Mouse (Mus musculus) erythroblast, embryonic 14.5 days (primary cell): ENCODE measurements around the gene Gm49380. TPM values are rescaled to one million over a fixed set of nuclear protein-coding genes. Genes with fewer than 3 reads are reported as not detected.

Experiments used
- H3K27me3 ChIP-seq: 2 replicates; pipeline ENCODE4 v1.6.1; 2012; ENCODE audit warnings: inconsistent platforms; ENCODE audit not compliant: control insufficient read depth
- H3K36me3 ChIP-seq: 2 replicates; pipeline ENCODE4 v1.6.1; 2012; ENCODE audit warnings: mild to moderate bottlenecking, inconsistent platforms; ENCODE audit not compliant: control insufficient read depth
- H3K4me1 ChIP-seq: 2 replicates; pipeline ENCODE4 v1.6.1; 2012; ENCODE audit warnings: inconsistent platforms; ENCODE audit not compliant: control insufficient read depth
- H3K4me3 ChIP-seq: replicated peaks from 2 replicates; pipeline ENCODE3; 2012; ENCODE audit warnings: moderate library complexity, mild to moderate bottlenecking, inconsistent platforms
- H3K9me3 ChIP-seq: 2 replicates; pipeline ENCODE4 v1.6.1; 2012; ENCODE audit warnings: low read length, inconsistent platforms, mixed read lengths; ENCODE audit not compliant: control insufficient read depth
- GATA1 ChIP-seq: IDR thresholded peaks from 2 replicates; pipeline ENCODE4 v1.6.1; 2012; ENCODE audit warnings: low read length, inconsistent platforms, mixed read lengths
- TAL1 ChIP-seq: IDR thresholded peaks from 3 replicates; pipeline ENCODE4 v1.6.1; 2012; ENCODE audit warnings: low read length, inconsistent platforms, mixed read lengths
- polyA plus RNA-seq: library from polyadenylated mRNA; stranded (reverse); fragments of >175 nt; gene quantifications from 2 replicates; pipeline ENCODE4 v1.2.3, GENCODE M21; 2012

The Gm49380 gene
- polyA plus RNA-seq, 1 experiment = not detected

DNA sequence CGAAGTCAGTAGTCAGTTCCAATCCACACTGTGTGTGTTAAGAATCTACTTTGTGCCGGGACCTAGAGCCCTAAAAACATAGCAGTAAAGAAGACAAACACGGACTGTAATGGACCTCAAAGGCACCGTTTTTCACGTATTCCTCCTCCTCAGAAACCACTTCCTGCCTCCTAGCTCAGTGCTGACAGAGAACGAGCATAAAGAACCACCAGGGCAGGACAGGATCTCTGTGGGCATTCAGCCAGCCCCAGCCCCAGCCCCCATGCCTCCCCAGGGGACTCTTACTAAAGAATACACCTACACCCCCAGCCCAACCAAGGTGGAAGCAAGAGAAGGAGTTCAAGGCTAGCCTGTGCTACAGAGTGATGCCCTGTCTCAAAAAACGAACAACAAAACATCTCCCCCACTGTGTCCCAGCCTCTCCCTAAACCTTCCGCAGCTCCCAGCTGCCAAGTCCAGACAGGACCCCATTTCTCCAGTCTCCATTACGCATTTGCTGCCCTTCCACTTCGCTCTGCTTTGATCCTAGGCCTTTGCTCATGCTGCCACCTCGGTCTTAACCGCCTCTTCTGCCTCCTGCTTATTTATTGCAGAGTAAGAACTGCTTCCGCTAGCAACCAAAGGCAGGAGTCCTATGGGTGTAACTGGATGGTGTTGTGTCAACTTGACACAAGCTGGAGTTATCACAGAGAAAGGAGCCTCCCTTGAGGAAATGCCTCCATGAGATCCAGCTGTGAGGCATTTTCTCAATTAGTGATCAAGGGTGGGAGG lies 79.2 kb downstream of the Gm49380 start:
- no peaks in the 10 kb centered on the region for H3K27me3 ChIP-seq
- no peaks in the 10 kb centered on the region for H3K4me1 ChIP-seq
- H3K36me3 ChIP-seq = no peaks in the 10 kb centered on the region
- no peak overlapping the region for H3K4me3 ChIP-seq
- H3K9me3 ChIP-seq = peaks cover 2% of the 10 kb centered on the region; the same call in 1 of the 2 replicates
- no peak for TF ChIP-seq TAL1
- no peak for TF ChIP-seq GATA1

DNA sequence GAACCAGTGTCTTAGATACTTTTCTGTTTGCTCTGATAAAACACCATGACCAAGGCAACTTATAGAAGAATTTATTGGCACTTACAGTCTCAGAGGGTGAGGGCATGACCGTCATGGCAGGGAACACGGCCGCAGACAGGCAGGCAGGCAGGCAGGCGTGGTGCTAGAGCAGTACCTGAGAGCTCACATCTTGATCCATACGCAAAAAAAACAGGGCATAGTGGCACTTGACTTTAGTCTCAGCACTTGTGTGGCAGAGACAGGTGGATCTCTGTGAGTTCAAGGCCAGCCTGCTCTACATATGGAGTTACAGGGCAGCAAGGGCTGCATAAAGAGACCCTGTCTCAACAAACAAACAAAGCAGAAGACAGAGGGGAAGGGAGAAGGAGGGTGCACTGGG lies 80.0 kb downstream of the Gm49380 start:
- H3K27me3 ChIP-seq = no peaks in the 10 kb centered on the region
- no peaks in the 10 kb centered on the region for H3K36me3 ChIP-seq
- H3K4me3 ChIP-seq = no peak overlapping the region
- TF ChIP-seq GATA1 = no peak
- no peak for TF ChIP-seq TAL1
- peaks cover 2% of the 10 kb centered on the region; the same call in 1 of the 2 replicates for H3K9me3 ChIP-seq
- no peaks in the 10 kb centered on the region for H3K4me1 ChIP-seq

DNA sequence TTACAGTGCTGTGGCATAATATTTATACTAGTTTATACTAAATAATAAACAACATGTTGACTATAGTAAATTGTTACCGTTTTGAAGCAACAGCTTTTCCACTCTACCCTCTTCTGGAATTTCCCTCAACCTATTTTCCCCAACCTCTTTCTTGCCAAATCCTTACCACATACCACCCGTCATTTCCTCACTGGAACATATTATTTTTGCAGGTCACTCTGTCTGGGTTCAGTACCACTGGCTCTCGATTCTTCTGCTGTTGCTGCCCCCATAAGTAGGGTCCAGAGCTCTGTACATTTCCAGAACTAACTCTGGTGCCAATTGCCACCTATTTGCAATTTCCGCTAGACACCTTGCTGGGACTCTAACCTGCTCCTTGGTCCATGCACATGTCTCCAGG lies 81.4 kb downstream of the Gm49380 start:
- no peak overlapping the region for H3K4me3 ChIP-seq
- no peaks in the 10 kb centered on the region for H3K4me1 ChIP-seq
- H3K9me3 ChIP-seq = peaks cover 2% of the 10 kb centered on the region; the same call in 1 of the 2 replicates
- no peaks in the 10 kb centered on the region for H3K27me3 ChIP-seq
- TF ChIP-seq GATA1 (no peak), TAL1 (no peak)
- no peaks in the 10 kb centered on the region for H3K36me3 ChIP-seq

DNA sequence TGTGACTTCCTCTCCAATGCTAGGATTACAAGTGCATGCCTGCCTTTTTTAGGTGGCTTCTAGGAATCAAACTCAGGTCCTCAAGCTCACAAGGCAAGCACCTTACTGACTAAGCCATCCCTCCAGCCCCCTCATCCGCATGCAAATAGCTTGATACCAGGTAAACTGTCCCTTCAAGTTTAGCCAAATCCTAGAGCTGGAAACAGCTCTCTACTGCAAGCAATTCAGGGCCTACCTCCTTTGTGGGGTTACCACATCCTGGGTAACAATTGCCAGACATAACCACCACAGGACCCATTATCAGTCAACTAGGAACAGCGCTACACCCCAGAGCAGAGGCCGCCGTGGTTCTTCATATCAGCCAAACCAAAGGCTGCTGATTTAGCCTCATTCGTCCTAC lies 82.2 kb downstream of the Gm49380 start:
- Histone ChIP-seq H3K27me3 (no peaks in the 10 kb centered on the region), H3K4me1 (no peaks in the 10 kb centered on the region), H3K36me3 (no peaks in the 10 kb centered on the region), H3K9me3 (peaks cover 2% of the 10 kb centered on the region; the same call in 1 of the 2 replicates), H3K4me3 (no peak overlapping the region)
- no peak for TF ChIP-seq GATA1
- no peak for TF ChIP-seq TAL1

DNA sequence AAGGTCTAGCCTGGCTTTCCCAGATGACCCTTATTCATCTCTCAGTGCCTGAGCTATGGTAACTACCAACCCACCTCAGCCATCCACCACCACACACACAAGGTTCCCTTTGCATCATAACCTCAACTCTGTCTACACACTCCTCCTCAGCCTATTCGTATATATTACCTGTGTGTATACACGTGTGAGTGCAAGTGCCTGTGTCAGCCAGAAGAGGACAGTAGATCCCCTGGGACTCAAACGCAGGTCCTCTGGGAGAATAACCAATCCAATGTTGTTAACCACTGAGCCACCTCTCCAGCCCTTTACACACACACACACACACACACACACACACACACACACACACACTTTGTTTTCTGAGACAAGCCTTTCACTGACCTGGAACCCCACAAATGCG lies 82.7 kb downstream of the Gm49380 start:
- H3K4me1 ChIP-seq = no peaks in the 10 kb centered on the region
- H3K9me3 ChIP-seq = peaks cover 2% of the 10 kb centered on the region; the same call in 1 of the 2 replicates
- TF ChIP-seq GATA1 = no peak
- no peak for TF ChIP-seq TAL1
- H3K4me3 ChIP-seq = no peak overlapping the region
- no peaks in the 10 kb centered on the region for H3K36me3 ChIP-seq
- H3K27me3 ChIP-seq = no peaks in the 10 kb centered on the region

DNA sequence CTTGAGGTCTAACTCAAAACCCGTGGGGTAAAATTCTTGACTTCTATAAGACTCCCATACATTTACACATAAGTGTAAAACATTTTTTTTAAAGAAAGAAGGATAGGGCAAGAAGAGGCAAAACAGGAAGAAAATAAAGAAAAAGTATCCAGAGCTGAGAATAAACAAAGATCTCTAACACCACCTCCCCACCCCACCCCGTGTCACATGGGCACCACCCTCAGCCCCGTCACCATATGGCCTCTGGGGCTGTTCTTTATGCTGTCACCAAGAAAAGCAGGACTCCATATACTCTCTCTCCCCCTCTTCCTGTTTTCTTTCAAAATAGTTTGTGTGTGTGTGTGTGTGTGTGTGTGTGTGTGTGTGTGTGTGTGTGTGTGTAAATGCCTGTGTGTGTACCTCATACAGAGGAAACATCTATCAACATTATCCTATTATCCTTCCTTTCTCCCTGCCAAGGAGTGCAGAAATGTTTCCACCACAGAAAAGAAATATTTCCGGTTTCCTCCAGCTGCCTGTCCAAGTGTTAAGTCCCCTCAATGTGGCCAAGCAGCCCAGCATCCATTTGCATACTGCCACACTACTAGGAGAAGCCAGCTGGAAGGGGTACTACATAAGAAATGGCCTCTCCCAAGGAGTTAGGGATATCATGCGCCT lies 83.6 kb downstream of the Gm49380 start:
- Histone ChIP-seq H3K9me3 (peaks cover 2% of the 10 kb centered on the region; the same call in 1 of the 2 replicates), H3K4me1 (no peaks in the 10 kb centered on the region), H3K4me3 (no peak overlapping the region), H3K36me3 (no peaks in the 10 kb centered on the region), H3K27me3 (no peaks in the 10 kb centered on the region)
- TF ChIP-seq TAL1 (no peak), GATA1 (no peak)

DNA sequence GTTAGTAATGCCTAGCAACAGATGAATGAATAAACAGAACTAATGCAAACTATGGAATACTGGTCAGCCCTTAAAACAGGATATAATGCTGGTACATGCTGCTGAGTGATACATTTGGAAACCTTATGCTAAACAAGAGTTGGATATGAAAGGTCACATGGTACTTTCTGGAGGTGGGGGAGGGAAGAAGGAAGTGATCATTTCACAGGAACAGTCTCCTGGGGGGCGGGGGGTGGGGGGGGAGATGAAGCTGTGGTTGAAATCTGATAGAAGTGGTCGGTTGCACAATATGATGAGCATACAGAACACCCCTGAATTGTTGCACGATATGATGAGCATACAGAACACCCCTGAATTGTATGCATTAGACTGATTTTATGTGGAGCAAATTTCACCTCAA lies 89.2 kb downstream of the Gm49380 start:
- TF ChIP-seq TAL1 = no peak
- no peak for TF ChIP-seq GATA1
- no peak overlapping the region for H3K4me3 ChIP-seq

DNA sequence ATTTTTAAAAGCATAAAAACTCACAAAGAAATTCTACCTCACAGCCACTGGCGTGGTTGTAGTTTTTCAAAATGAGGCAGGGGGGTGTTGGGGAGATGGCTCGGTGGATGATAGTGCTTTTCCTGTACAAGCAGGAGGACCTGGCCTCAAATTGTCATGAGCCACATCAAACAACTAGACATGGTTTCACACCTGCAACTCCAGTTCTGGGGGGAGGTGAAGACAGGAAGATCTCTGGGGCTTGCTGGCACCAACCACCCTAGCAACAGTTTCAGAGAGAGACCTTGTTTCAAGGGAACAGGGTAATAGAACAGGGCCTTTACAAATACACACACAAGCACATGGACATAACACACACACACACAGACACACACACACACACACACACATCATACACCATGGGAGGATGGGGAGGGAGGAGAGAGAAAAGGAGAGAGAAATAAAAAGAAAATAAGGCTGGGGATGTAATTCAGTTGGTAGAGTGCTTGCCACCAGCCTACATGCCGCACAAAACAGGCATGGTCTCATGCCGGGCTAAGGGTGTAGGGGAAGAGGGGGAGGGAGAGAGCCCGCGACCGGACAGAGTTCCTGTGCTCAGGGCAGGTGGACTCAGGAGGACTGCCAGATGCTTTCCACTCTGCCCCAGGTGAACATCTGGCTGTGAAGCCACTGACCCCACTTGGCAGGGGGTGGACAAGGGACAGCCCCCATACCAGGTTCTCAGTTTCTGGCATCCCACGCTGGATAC lies 91.0 kb downstream of the Gm49380 start:
- no peaks in the 10 kb centered on the region for H3K36me3 ChIP-seq
- TF ChIP-seq GATA1 = no peak
- no peak for TF ChIP-seq TAL1
- H3K9me3 ChIP-seq = no peaks in the 10 kb centered on the region
- no peak overlapping the region for H3K4me3 ChIP-seq
- no peaks in the 10 kb centered on the region for H3K27me3 ChIP-seq
- H3K4me1 ChIP-seq = no peaks in the 10 kb centered on the region

More for the DNA sequence above, 89.2 kb downstream of the Gm49380 start:
- Histone ChIP-seq H3K9me3 (no peaks in the 10 kb centered on the region), H3K27me3 (no peaks in the 10 kb centered on the region), H3K36me3 (no peaks in the 10 kb centered on the region), H3K4me1 (no peaks in the 10 kb centered on the region)

DNA sequence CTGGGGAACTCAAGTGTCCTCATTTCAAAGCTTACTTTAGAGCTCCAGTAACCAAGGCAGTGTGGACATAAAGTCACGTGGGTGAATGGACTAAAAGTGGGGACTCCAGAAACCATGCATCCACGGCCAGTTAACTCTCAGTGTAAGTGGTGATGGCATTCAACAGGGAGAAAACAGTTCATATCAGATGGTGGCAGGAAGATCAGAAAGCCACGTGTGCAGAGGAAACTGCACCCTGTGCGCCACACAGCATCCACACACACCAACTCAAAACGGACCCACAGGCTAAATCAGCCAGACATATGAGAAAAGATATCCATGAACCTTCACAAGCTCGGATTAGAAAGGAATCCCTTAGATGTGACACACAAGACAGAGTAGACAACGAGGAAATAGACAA lies 93.3 kb downstream of the Gm49380 start:
- no peaks in the 10 kb centered on the region for H3K27me3 ChIP-seq

More for the DNA sequence above, 93.3 kb downstream of the Gm49380 start:
- Histone ChIP-seq H3K4me3 (no peak overlapping the region), H3K9me3 (no peaks in the 10 kb centered on the region), H3K36me3 (no peaks in the 10 kb centered on the region), H3K4me1 (no peaks in the 10 kb centered on the region)
- TF ChIP-seq TAL1 (no peak), GATA1 (no peak)
